Mouse (Mus musculus) brain, embryonic 18.5 days (tissue): ENCODE results near the gene Mdk.

Source experiments
- DNase-seq: peaks from one replicate; pipeline ENCODE4 v3.0.0-alpha.2; 2012; ENCODE audit warnings: low read depth, low spot score

Gene Mdk

GRCm38 (mm10) chr2:91913328-91914110 lies 18.6 kb downstream of the Mdk start:
- DNase-seq, result no peak

GRCm38 (mm10) chr2:91912616-91913015 lies 19.5 kb downstream of the Mdk start:
- no peak for DNase-seq

- no peak for DNase-seq
These were observed 26.0 kb downstream of the Mdk start for GRCm38 (mm10) chr2:91906141-91906540.

- DNase-seq, result no peak
These were observed 27.3 kb downstream of the Mdk start for GRCm38 (mm10) chr2:91904618-91905307.

GRCm38 (mm10) chr2:91903171-91903925 lies 28.7 kb downstream of the Mdk start:
- DNase-seq, result no peak

GRCm38 (mm10) chr2:91902336-91902735 lies 29.8 kb downstream of the Mdk start:
- DNase-seq, result no peak

- no peak for DNase-seq
These were observed 31.7 kb downstream of the Mdk start for GRCm38 (mm10) chr2:91900431-91900830.

- DNase-seq, result no peak
These were observed 33.0 kb downstream of the Mdk start for GRCm38 (mm10) chr2:91899141-91899540.

GRCm38 (mm10) chr2:91897968-91898367 lies 34.1 kb downstream of the Mdk start:
- DNase-seq, result no peak

- DNase-seq, result no peak
These were observed 36.7 kb downstream of the Mdk start for GRCm38 (mm10) chr2:91895401-91895800.

- no peak for DNase-seq
These were observed 37.4 kb downstream of the Mdk start for GRCm38 (mm10) chr2:91894716-91895115.

GRCm38 (mm10) chr2:91884616-91885015 lies 47.5 kb downstream of the Mdk start:
- no peak for DNase-seq

- no peak for DNase-seq
These were observed 48.1 kb downstream of the Mdk start for GRCm38 (mm10) chr2:91883961-91884360.
